Mouse (Mus musculus): Measurements from ENCODE around the gene Tpmt. TPM values are rescaled to one million over a fixed set of nuclear protein-coding genes. Genes with fewer than 3 reads are reported as not detected.

Tpmt gene
- polyA plus RNA-seq, 1 experiment from 2014 or later = 30.0 TPM

- WGBS = 73% methylated on average over 7 of the region's 7 CpGs
- H3K4me3 ChIP-seq = no peak overlapping the region
- H3K4me1 ChIP-seq = no peaks in the 10 kb centered on the region
- H3K27me3 ChIP-seq (replicated peaks; ENCODE audit: low read depth, poor library complexity, severe bottlenecking) = no peaks in the 10 kb centered on the region
- no peak overlapping the region for H3K27ac ChIP-seq (replicated peaks)
- DNase-seq (ENCODE audit: low spot score) = no peak
- H3K36me3 ChIP-seq (replicated peaks) = no peaks in the 10 kb centered on the region
- no peaks in the 10 kb centered on the region for H3K9me3 ChIP-seq
Observed at GRCm38 (mm10) chr13:46992516-46993273, 51.8 kb downstream of the Tpmt start.

- Histone ChIP-seq H3K9me3 (no peaks in the 10 kb centered on the region), H3K36me3 (replicated peaks) (no peaks in the 10 kb centered on the region), H3K27ac (replicated peaks) (no peak overlapping the region), H3K4me3 (no peak overlapping the region), H3K27me3 (replicated peaks; ENCODE audit: low read depth, poor library complexity, severe bottlenecking) (no peaks in the 10 kb centered on the region), H3K4me1 (no peaks in the 10 kb centered on the region)
- DNase-seq (ENCODE audit: low spot score) = no peak
- WGBS = 50% methylated on average over 4 of the region's 4 CpGs
Observed at GRCm38 (mm10) chr13:46990376-46991011, 54.0 kb downstream of the Tpmt start.

GRCm38 (mm10) chr13:46987941-46988340, 56.6 kb downstream of the Tpmt start:
- Histone ChIP-seq H3K27ac (replicated peaks) (no peak overlapping the region), H3K9me3 (no peaks in the 10 kb centered on the region), H3K27me3 (replicated peaks; ENCODE audit: low read depth, poor library complexity, severe bottlenecking) (no peaks in the 10 kb centered on the region), H3K4me3 (no peak overlapping the region), H3K4me1 (no peaks in the 10 kb centered on the region), H3K36me3 (replicated peaks) (no peaks in the 10 kb centered on the region)
- 81% methylated on average over 8 of the region's 8 CpGs for WGBS
- no peak for DNase-seq (ENCODE audit: low spot score)

- no peaks in the 10 kb centered on the region for H3K4me1 ChIP-seq
- no peaks in the 10 kb centered on the region for H3K9me3 ChIP-seq
- WGBS = 76% methylated on average over 6 of the region's 6 CpGs
- no peak overlapping the region for H3K4me3 ChIP-seq
- DNase-seq (ENCODE audit: low spot score) = no peak
- H3K27ac ChIP-seq (replicated peaks) = no peak overlapping the region
- H3K36me3 ChIP-seq (replicated peaks) = no peaks in the 10 kb centered on the region
- no peaks in the 10 kb centered on the region for H3K27me3 ChIP-seq (replicated peaks; ENCODE audit: low read depth, poor library complexity, severe bottlenecking)
Observed at GRCm38 (mm10) chr13:46986208-46986607, 58.3 kb downstream of the Tpmt start.

GRCm38 (mm10) chr13:46983878-46984277, 60.7 kb downstream of the Tpmt start:
- Histone ChIP-seq H3K36me3 (replicated peaks) (no peaks in the 10 kb centered on the region), H3K9me3 (no peaks in the 10 kb centered on the region), H3K27ac (replicated peaks) (no peak overlapping the region), H3K4me1 (0 out of 2 replicates have a peak, but pooled peaks cover 5% of the 10 kb centered on the region), H3K27me3 (replicated peaks; ENCODE audit: low read depth, poor library complexity, severe bottlenecking) (no peaks in the 10 kb centered on the region), H3K4me3 (no peak overlapping the region)
- DNase-seq (ENCODE audit: low spot score) = no peak
- WGBS = 93% methylated on average over 2 of the region's 2 CpGs

GRCm38 (mm10) chr13:46979836-46980490, 64.6 kb downstream of the Tpmt start:
- H3K27ac ChIP-seq (replicated peaks) = no peak overlapping the region
- H3K4me1 ChIP-seq = peaks cover 19% of the 10 kb centered on the region
- WGBS = 61% methylated on average over 13 of the region's 13 CpGs
- no peaks in the 10 kb centered on the region for H3K36me3 ChIP-seq (replicated peaks)
- DNase-seq (ENCODE audit: low spot score) = no peak
- no peaks in the 10 kb centered on the region for H3K27me3 ChIP-seq (replicated peaks; ENCODE audit: low read depth, poor library complexity, severe bottlenecking)
- H3K4me3 ChIP-seq = no peak overlapping the region
- no peaks in the 10 kb centered on the region for H3K9me3 ChIP-seq

GRCm38 (mm10) chr13:46976532-46976931, 68.0 kb downstream of the Tpmt start:
- Histone ChIP-seq H3K9me3 (no peaks in the 10 kb centered on the region), H3K4me1 (peaks cover 19% of the 10 kb centered on the region), H3K36me3 (replicated peaks) (no peaks in the 10 kb centered on the region), H3K27me3 (replicated peaks; ENCODE audit: low read depth, poor library complexity, severe bottlenecking) (no peaks in the 10 kb centered on the region), H3K4me3 (no peak overlapping the region), H3K27ac (replicated peaks) (peak overlapping the region; percentile 84)
- DNase-seq (ENCODE audit: low spot score) = no peak
- WGBS = 91% methylated on average over 7 of the region's 7 CpGs

GRCm38 (mm10) chr13:46975930-46976329, 68.6 kb downstream of the Tpmt start:
- WGBS = 47% methylated on average over 4 of the region's 4 CpGs
- no peaks in the 10 kb centered on the region for H3K36me3 ChIP-seq (replicated peaks)
- H3K4me1 ChIP-seq = peaks cover 19% of the 10 kb centered on the region
- H3K27ac ChIP-seq (replicated peaks) = peak overlapping the region; percentile 84
- no peak overlapping the region for H3K4me3 ChIP-seq
- DNase-seq (ENCODE audit: low spot score) = no peak
- H3K9me3 ChIP-seq = no peaks in the 10 kb centered on the region
- no peaks in the 10 kb centered on the region for H3K27me3 ChIP-seq (replicated peaks; ENCODE audit: low read depth, poor library complexity, severe bottlenecking)

GRCm38 (mm10) chr13:46975031-46975551, 69.4 kb downstream of the Tpmt start:
- 32% methylated on average over 14 of the region's 14 CpGs for WGBS
- Histone ChIP-seq H3K4me3 (peak overlapping the region; percentile 39), H3K36me3 (replicated peaks) (no peaks in the 10 kb centered on the region), H3K9me3 (no peaks in the 10 kb centered on the region), H3K27me3 (replicated peaks; ENCODE audit: low read depth, poor library complexity, severe bottlenecking) (no peaks in the 10 kb centered on the region), H3K27ac (replicated peaks) (peak overlapping the region; percentile 84), H3K4me1 (peaks cover 18% of the 10 kb centered on the region)
- DNase-seq (ENCODE audit: low spot score) = peak; percentile 64

Other genes starting within 250 kb of the Tpmt start
- 17.0 and 20.7 TPM in 2 replicates for gene Kif13a, start 114.9 kb downstream of the Tpmt start, polyA plus RNA-seq (2016; fragmentation: Nextera tagmentation; extraction: Ambion mirVana)
- gene Nhlrc1, start 29.9 kb downstream of the Tpmt start, polyA plus RNA-seq (2016; fragmentation: Nextera tagmentation; extraction: Ambion mirVana) = 2.0 and 3.0 TPM in 2 replicates
- gene Kdm1b, start 1.2 kb downstream of the Tpmt start, polyA plus RNA-seq (2016; fragmentation: Nextera tagmentation; extraction: Ambion mirVana) = 14.2 and 14.5 TPM in 2 replicates
- 340 and 346 TPM in 2 replicates for gene Dek, start 61.5 kb upstream of the Tpmt start, polyA plus RNA-seq (2016; fragmentation: Nextera tagmentation; extraction: Ambion mirVana)
- 0.79 and 0.90 TPM in 2 replicates for gene Rnf144b, start 77.9 kb upstream of the Tpmt start, polyA plus RNA-seq (2016; fragmentation: Nextera tagmentation; extraction: Ambion mirVana)

Data from embryonic facial prominence, embryonic 10.5 days (tissue).